Mouse (Mus musculus) layer of hippocampus, postnatal 14 days (tissue): ENCODE measurements around the gene Prss22. TPM values are rescaled to one million over a fixed set of nuclear protein-coding genes. Genes with fewer than 3 reads are reported as not detected.
"Not testable (repeated sequence)": the region's sequence is repeated elsewhere in the genome, so short reads cannot be mapped to it uniquely, and the experiment has no call there.

ENCODE experiments used
- DNase-seq, 2 experiments: peaks; one replicate each; pipeline ENCODE4 v3.0.0; 2021 to 2022; ENCODE audit warnings: low spot score in 2 of 2, mixed read lengths in 1 of 2
- total RNA-seq, 2 experiments: library from RNA; stranded (reverse); gene quantifications; 2 replicates each; pipeline ENCODE4 v1.2.3; 2021

Gene Prss22
- total RNA-seq, 2 experiments from 2014 or later, result not detected

DNA sequence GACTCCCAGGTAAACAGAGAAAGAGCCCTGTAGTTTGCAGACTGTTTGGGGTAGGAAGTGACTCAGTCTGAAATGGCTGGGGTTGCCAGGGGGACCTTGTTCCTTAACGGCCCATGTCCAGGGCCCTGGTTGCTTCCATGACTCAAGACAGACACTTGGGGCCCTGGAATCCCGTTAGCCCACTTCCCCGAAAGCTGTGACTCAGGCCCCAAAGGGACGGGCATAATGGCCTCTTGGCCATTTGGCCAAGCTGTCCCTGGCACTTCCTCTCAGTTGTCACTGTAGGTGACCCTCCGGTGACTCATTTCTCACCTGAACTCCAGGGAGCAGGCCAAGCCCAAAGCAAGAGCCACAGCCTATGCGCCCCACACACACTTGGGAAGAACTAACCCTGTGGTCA lies 483 bp upstream of the Prss22 start:
- DNase-seq, result no peak

DNA sequence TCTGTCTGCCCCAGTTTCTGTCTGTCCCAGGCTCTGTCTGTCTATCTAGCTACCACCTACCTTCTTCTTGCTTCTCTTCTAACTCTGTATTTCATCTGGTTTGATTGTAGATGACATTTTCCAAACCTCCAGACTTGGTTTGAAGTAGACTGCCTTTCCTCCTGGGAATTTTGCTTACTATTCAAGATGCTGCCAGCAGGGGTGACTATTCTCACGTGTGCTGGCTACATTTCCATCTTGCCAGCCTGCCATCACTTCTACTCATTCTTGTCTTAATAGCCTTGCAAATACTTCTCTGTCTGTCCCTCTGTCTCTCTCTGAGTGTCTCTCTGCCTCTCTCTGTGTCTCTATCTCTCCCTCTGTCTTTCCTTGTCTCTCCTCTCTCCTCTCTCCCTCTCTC lies 2.5 kb downstream of the Prss22 start:
- DNase-seq, result no peak

GRCm38 (mm10) chr17:23994667-23995066 lies 3.2 kb downstream of the Prss22 start:
- DNase-seq, result no peak

GRCm38 (mm10) chr17:23993559-23994428 lies 4.1 kb downstream of the Prss22 start:
- peak; percentile 93 to 96 for DNase-seq

DNA sequence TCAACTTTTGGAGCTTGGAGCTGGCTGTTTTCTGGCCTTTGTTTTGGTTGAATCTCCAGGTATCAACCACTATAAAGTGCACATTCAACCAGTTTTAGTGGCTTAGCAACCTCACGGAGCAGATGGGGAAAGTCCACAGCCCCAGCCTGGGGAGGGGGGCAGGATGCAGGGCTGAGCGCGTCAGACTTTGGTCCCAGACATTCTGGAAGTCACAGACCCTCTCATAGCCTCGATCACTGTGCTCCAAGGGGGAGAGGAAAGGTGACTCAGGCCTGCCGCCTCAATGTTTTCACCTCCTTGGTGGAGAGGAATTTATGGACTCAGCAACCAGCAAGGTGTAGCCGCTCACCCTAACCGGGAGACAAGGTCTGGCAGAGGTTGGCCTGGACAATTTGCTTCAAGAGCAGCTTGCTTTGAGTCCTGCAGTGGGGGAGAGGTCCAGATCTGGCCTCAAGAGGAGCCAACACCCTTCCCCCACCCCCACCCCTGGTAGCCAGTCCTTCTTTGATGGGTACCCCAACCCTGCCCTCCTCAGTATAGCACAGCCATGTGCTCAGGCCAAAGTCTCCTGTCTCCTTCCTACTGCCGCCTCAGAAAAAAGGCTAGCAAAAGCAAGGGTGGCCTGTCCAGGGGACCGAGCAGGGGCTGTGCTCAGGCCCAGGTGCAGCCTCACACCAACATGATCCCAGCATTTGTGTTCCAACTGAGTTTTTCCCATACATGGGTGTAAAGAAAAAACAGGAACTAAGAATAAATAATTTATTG lies 4.9 kb downstream of the Prss22 start:
- no peak for DNase-seq

DNA sequence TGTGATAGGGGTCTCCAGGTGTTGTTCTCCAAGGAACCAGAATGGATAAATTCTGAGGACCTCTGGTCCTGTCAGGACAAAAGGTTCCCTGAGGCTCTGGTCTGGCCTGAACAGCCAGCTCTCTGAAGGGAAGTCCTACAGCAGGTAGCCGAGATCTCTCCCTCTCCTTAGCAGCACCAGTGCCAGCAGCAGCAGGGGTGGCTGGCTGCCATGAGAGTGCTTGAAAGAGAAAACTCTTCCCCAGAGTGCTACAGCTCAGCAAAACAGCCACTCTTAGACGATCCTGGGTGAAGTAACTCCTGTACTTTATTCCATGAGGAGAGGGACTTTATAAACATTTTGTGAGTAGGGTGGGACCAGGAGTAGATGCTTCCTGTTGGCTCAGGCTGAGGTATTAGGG lies 8.1 kb downstream of the Prss22 start:
- DNase-seq, result no peak

DNA sequence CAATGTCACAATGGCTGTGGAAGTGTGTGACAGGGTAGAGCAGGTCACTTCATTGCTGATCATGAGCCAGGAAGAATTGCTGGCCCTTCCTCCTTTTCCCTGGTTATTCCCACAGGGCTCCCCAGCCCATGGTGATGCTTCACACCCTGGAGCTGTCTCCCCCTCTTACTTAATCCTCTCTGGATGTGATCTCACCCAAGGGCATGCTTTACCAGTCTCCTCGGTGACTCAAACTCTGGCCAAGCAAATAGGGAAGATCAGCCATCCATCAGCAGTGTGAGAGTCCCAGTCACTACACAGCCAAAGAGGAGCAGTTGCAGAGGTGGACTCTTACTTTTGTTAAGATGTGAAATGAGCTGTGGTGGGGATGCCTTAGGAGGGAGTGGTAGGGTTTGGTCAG lies 12.9 kb downstream of the Prss22 start:
- no peak for DNase-seq

- DNase-seq, result no peak
These were observed 15.0 kb downstream of the Prss22 start for GRCm38 (mm10) chr17:23982912-23983311.

- DNase-seq, result no peak
These were observed 17.5 kb downstream of the Prss22 start, which contains the start of gene Prss30 for GRCm38 (mm10) chr17:23980297-23980909. Prss30 (minus strand) TSS chr17:23980566.

DNA sequence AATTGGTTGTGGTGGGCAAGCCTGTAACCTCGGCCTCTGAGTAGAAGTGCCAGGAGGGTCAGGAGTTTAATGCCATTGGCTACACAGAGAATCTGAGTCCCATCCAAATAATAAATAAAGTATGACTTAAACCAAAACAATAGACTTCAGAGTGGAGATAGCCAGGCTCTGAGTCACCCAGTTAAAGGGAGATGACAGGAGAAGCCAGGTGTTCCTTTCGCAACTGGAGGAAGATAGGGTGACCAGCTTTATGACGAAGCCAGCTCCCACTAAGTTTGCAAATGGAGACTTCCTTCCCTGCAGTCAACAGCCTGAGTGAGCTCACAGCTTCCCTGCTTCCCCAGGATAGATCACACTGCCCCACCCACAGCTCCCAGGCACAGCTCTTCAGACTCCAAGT lies 18.4 kb downstream of the Prss22 start:
- no peak for DNase-seq

- no peak for DNase-seq
These were observed 21.2 kb downstream of the Prss22 start for GRCm38 (mm10) chr17:23976665-23977064.

- no peak for DNase-seq
These were observed 26.6 kb downstream of the Prss22 start for GRCm38 (mm10) chr17:23971315-23971714.

DNA sequence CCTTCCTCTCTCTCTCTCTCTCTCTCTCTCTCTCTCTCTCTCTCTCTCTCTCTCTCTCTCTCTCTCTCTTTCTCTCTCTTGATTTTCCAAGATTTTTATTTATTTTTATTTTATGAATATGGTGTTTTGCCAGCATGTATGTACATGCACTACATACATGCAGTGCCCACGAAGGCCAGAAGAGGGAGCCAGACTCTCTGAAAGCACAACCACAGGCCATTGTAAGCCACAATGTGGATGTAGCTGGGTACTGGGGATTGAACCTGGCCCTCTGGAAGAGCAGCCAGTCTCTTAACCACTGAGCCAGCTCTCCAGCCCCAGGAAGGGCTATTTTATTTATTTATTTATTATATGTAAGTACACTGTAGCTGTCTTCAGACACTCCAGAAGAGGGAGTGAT lies 28.7 kb downstream of the Prss22 start:
- DNase-seq, result peak; percentile 56 to 73

DNA sequence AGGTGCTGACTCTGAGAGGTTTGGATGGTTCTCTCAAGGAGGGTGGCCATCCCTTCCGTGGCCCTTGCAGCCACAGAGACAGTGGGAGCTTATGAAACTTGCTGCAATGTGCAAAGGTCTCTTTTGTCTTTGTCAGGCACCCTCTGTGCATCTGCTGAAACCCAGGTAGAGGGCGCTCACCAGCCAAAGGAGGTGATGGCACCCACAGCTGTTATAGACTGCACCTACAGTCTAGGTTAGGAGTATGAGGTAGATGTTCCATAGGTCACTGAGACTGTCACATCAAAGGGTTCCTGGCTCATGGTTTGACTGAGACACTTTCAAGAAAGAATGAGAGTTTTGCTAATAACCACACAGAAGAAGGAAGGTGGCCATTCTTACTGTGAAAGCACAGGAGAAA lies 29.1 kb downstream of the Prss22 start:
- no peak for DNase-seq

DNA sequence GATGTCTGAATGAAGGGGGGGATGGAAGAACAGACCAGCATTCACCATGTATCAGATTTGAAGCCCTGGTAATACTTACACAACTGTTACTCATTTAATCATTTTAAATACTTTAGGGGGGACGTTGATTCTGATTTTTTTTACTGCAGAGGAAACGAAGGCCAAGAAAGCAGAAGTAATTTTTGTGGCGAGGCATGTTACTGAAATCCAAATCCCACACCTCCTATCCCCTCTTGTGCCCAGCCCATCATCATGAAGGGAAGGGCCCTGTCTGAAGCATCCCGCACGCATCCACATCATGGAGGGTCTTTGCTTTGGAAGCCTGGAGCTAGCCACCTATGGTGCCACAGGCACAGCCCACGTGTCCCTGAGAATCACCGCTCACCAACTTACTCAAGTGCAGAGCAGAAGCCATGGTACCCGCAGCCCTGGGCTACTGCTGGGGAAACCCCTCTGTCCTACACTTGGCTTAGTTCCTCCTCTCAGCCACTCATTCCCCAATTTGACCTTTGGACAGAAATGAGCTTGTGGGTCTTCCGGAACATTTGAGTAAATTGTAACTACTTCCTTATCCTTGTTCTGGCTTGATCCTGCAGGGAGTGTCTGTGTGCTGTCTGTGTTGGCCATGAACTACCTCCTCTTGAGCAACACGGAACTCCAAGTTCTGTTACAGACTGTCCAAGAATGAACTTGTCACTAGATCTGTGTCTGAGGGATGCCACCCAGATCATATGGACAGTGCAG lies 31.1 kb downstream of the Prss22 start:
- no peak for DNase-seq

GRCm38 (mm10) chr17:23965805-23966425 lies 32.0 kb downstream of the Prss22 start:
- DNase-seq, result peak in 1 of 2 experiments; percentile 45

- DNase-seq, result no peak
These were observed 36.3 kb downstream of the Prss22 start for GRCm38 (mm10) chr17:23961573-23962122.

DNA sequence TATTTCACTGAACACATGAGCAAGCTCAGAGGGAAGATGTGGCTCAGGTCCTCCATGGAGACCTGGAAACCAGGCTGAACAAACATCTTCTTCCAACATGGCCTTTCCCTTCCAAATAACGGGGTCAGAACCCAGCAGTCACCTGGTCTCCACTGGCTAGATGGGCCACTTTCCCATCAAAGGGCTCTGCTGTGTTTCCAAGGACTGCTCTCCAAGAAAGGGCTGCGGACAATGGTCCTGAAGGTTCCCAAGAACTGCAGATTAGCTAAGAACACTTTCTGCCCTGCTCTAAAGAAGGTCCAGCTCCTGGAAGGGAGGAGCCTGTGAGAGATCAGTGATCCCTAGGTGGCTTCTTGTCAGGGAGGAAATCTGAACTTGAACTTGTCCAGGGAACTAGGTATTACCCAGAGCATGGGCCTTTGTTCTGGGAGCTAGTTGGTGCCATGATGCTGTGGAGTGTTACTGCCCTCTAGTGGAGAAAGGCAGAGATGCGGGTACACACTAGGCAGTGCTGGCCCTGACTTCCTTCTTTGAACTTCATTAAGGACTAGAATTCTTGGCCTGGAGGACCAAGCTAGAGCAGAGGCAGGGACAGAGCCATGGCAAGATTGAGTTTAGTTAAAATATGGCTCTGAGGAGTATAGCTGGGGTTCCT lies 37.7 kb downstream of the Prss22 start:
- peak; percentile 85 to 91 for DNase-seq

DNA sequence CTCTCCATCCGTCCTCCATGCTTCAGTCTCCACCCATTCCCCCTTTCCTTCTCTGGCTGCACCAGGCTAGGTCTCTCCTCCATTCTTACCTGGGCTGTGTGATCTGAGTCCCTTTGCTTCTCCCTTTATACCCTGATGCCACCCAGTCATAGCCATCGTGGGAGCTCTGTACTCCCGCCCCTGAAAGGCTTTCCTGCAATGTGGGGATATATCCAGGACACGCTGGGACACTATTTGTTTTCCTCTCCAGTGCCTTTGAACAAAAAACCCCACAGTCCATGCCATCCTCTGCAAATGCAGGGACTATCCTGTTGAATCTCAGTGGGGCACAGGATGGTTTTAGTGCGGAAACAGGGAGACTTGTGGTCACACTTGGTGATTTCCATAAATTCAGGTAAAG lies 42.7 kb downstream of the Prss22 start, which contains the start of gene Sbpl:
Sbpl (minus strand) TSS at position 101 of the 400 bp plus-strand sequence.
- DNase-seq, result no peak

DNA sequence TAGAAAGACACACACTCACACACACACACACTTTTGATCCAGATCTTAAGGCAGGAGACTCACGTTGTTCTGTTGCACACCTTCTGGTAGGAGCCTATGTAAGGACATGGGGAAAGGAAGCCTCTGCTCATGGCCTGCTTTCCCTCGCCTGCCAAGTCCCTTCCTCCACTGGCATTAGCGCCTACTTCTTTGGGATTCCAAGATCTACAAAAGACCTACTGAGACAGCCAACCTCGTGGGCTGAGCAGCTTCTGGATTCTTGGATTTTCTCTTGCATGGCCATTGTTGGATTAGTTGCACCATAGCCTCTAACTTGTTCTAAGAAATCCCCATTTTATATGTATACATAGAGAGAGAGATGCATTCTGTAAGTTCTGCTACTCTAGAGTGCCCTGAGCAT lies 47.1 kb downstream of the Prss22 start:
- not testable (repeated sequence) for DNase-seq
